Mouse (Mus musculus) bone marrow, adult 2 months (tissue): ENCODE measurements around the gene Cep152. TPM values are rescaled to one million over a fixed set of nuclear protein-coding genes. Genes with fewer than 3 reads are reported as not detected.

Source experiments
- H3K27ac ChIP-seq: fragments of 200-500 bp; 2 replicates; pipeline ENCODE4 v1.5.1; 2012; ENCODE audit warnings: low read depth, mild to moderate bottlenecking, control low read depth, inconsistent platforms, low read length; ENCODE audit not compliant: control insufficient read depth, poor library complexity, insufficient read depth
- H3K4me1 ChIP-seq: fragments of 200-500 bp; 2 replicates; pipeline ENCODE4 v1.6.1; 2011; ENCODE audit warnings: low read length; ENCODE audit not compliant: control insufficient read depth, insufficient read depth
- H3K4me3 ChIP-seq: fragments of 200-500 bp; replicated peaks from 2 replicates; pipeline ENCODE3; 2011; ENCODE audit warnings: mild to moderate bottlenecking, low read depth, low read length, control low read depth; ENCODE audit not compliant: control insufficient read depth
- CTCF ChIP-seq: fragments of 200-500 bp; IDR thresholded peaks from 2 replicates; pipeline ENCODE4 v1.5.1; 2011; ENCODE audit warnings: low read length, control low read depth; ENCODE audit not compliant: control insufficient read depth, insufficient read depth
- POLR2A ChIP-seq: fragments of 200-500 bp; IDR thresholded peaks from 2 replicates; pipeline ENCODE4 v1.6.1; 2011; ENCODE audit warnings: low read depth, mild to moderate bottlenecking, control low read depth, low read length, borderline replicate concordance; ENCODE audit not compliant: control insufficient read depth
- WGBS: fragments of 180-500 bp; shearing (Covaris S2); methylation state at CpG from one replicate; pipeline ENCODE4 v1.1.7; 2018; 5-methylcytosine and 5-hydroxymethylcytosine counted together
- polyA plus RNA-seq: library from polyadenylated mRNA; stranded (reverse); fragments of >200 nt; gene quantifications from 2 replicates; pipeline ENCODE4 v1.2.4, GENCODE M21; 2011; ENCODE audit warnings: low replicate concordance; ENCODE audit not compliant: missing spikeins, insufficient read depth, insufficient read length

Cep152 gene
- polyA plus RNA-seq, 1 experiment = 12.9 TPM

GRCm38 (mm10) chr2:125563884-125564283 lies 61.0 kb downstream of the Cep152 start:
- H3K27ac ChIP-seq = no peak overlapping the region
- no peaks in the 10 kb centered on the region for H3K4me1 ChIP-seq
- 96% methylated on average over 11 of the region's 11 CpGs for WGBS
- TF ChIP-seq POLR2A (no peak), CTCF (no peak)
- no peak overlapping the region for H3K4me3 ChIP-seq

- 93% methylated on average over 8 of the region's 8 CpGs for WGBS
- TF ChIP-seq CTCF (no peak), POLR2A (no peak)
- H3K27ac ChIP-seq = no peak overlapping the region
These were observed 62.5 kb downstream of the Cep152 start for GRCm38 (mm10) chr2:125562407-125562806.

GRCm38 (mm10) chr2:125560037-125560436 lies 64.9 kb downstream of the Cep152 start:
- WGBS = 94% methylated on average over 6 of the region's 6 CpGs

More at GRCm38 (mm10) chr2:125562407-125562806, 62.5 kb downstream of the Cep152 start:
- no peaks in the 10 kb centered on the region for H3K4me1 ChIP-seq
- no peak overlapping the region for H3K4me3 ChIP-seq

DNA sequence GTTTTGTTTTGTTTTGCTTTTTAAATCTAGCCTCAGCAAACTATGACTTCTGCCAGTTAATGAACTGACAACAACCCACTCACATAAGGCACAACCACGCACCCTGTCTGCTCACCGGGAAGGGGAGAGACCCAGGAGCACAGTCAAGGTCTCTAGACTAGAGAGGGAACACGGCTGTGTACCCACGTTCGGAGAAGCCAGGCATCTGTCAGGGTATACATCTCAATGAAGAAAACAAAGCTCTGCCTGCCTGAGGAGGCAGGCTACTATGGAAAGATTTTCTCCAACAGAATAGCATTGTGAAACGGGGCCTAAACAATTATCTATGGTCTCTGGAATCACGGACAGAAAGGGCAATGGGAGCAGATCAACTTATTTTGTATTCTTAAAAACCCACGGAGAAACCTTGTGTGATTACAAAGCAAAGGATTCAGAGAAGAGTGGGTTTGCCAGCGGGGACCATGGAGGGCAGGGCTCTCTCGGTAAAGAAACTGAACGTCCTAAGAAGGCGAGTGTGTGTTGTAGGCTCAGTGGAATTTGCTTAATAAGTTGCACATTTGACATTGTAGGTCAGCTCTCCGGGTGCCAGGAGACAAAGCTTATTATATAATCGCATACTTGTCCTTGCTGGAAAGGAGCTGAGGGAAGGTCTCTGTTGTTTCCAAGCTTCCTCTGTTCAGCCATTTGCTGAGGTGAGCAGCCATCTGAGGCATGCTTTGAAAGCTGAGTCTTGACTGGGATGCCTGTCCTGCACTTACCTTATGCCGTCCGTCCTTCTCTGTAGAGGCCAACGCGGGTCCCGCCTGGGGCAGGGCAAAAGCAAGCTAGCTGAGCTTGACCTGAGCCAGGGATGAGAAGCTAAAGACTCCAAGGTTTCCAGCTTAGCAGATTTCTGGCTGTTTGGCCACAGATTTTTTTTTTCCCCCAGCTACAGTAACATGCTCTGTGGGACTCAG lies 66.0 kb downstream of the Cep152 start:
- WGBS = 87% methylated on average over 19 of the region's 19 CpGs
- Histone ChIP-seq H3K27ac (no peak overlapping the region), H3K4me3 (no peak overlapping the region), H3K4me1 (no peaks in the 10 kb centered on the region)
- no peak for TF ChIP-seq CTCF
- no peak for TF ChIP-seq POLR2A

More at GRCm38 (mm10) chr2:125560037-125560436, 64.9 kb downstream of the Cep152 start:
- TF ChIP-seq POLR2A (no peak), CTCF (no peak)
- Histone ChIP-seq H3K4me1 (no peaks in the 10 kb centered on the region), H3K27ac (no peak overlapping the region), H3K4me3 (no peak overlapping the region)

GRCm38 (mm10) chr2:125555830-125556229 lies 69.1 kb downstream of the Cep152 start:
- no peak overlapping the region for H3K4me3 ChIP-seq
- TF ChIP-seq CTCF (no peak), POLR2A (no peak)
- 78% methylated on average over 6 of the region's 6 CpGs for WGBS
- H3K27ac ChIP-seq = no peak overlapping the region
- H3K4me1 ChIP-seq = no peaks in the 10 kb centered on the region

DNA sequence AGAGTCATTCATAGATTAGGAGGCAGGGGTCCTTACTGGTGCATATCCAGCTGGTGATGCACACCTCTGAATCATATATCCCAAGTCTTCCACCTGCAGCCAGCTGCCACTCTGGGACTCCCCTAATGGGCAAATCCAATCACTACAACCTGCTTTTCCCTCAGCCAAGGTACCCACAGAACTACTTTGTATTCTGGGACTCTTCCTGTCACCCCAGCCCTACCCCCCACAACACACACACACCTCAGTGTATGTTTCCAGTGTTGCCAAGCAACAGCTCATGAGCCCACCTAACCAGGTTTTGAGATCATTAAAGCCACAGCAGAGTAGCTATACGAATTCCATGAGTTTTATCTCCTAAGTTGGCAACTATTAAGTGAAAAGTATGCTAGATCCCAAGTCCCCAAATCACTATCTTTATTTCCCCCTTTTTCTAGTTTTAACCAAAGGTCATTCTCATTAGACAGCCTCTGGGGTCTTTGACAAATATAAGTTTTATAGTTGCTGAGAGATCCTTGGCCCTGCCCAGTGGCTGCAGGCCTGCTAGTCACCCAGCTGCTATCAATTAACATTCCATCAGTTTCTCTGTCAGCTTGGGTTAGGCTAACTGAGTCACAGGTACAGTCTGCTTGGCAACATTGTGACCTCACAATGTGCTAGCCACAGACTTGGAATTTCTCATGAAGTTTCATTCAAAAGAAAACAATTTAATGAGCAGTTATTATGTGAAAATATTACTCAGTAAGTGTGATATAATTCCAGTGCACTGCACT lies 75.9 kb downstream of the Cep152 start:
- Histone ChIP-seq H3K4me1 (no peaks in the 10 kb centered on the region), H3K27ac (no peak overlapping the region), H3K4me3 (no peak overlapping the region)
- 66% methylated on average over 1 of the region's 1 CpGs for WGBS
- no peak for TF ChIP-seq POLR2A
- no peak for TF ChIP-seq CTCF

DNA sequence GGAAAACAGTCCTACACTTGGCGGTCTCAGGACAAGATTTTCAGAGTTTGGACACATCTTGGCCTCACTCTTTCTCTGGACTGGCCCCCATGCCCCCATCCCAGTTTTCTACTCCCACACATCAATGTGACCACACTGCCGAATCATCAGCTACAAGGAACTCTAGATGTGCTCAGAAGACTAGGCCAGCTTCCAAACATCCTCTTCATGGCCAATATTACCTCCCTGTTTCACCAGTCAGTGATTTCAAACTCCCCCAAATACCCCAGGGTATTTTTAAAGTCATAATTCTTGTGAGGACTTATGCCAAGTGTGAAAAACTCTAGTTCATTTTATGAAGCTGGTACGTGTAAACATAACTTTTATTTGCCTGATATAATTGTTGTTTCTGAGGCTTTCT lies 79.9 kb downstream of the Cep152 start:
- 67% methylated on average over 3 of the region's 3 CpGs for WGBS
- TF ChIP-seq POLR2A (no peak), CTCF (no peak)
- H3K4me1 ChIP-seq = no peaks in the 10 kb centered on the region
- no peak overlapping the region for H3K27ac ChIP-seq
- H3K4me3 ChIP-seq = no peak overlapping the region

GRCm38 (mm10) chr2:125543646-125544045 lies 81.3 kb downstream of the Cep152 start:
- WGBS = 11% methylated on average over 1 of the region's 1 CpGs
- Histone ChIP-seq H3K4me1 (no peaks in the 10 kb centered on the region), H3K27ac (no peak overlapping the region), H3K4me3 (no peak overlapping the region)
- TF ChIP-seq POLR2A (no peak), CTCF (no peak)
